8 mouse cellular contexts compared by ENCODE assay signal in the genomic region with DNA sequence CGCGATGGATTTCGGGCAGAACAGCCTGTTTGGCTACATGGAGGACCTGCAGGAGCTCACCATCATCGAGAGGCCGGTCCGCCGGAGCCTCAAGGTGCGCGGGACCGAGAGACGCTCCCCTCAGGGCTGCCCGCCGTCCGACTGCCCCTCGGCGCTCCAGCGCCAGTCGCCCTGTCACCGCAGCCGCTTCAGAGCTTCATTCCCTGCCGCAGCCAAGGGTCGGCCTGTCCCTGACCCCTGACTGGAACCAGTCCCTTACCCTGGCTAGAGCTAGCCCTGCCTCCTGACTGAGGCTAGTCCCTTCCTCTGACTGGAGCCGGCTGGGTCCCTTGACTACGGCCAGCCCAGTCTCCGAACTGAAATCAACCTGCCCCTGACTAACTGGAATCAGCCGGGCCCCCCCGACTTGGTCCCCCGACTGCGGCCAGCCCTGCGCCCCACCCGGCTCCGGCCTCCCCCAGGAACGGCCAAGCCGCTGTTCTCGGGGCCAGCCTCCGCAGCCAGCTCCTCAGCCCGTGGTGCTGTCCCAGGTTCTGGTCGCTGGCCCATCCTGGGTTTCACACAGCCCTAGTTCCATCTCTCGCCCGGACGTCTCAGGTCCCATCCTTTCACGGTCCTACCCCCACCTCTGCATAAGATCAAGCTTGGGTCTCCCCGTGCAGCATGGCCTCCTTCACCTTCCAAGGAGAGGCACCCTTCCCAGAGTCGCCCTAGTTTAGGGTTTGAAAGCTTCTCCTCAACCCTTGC. TPM values are rescaled to one million over a fixed set of nuclear protein-coding genes. Genes with fewer than 3 reads are reported as not detected.
A peak's percentile ranks its signal among the peaks of the same experiment; 100 is the strongest.
DNase-seq lines count a peak whose midpoint lies in the region; ATAC-seq lines count a peak whose summit lies in the region.

No protein-coding gene starts in this region.

- H3K4me2 ChIP-seq in intestine, embryonic 14.5 days (ENCODE audit: low read length): peak overlapping the region; percentile 98
- peak overlapping the region; percentile 99 for H3K4me2 ChIP-seq in lung, embryonic 15.5 days

- ATAC-seq in intestine, embryonic 14.5 days (replicated peaks; ENCODE audit: low FRiP score, low TSS enrichment, low read depth): peak; percentile 63
- peak; percentile 58 for ATAC-seq in lung, embryonic 15.5 days (ENCODE audit: borderline replicate concordance, extremely low read depth, low FRiP score, low TSS enrichment)

- under 1% methylated on average over 43 of the region's 44 CpGs for WGBS in intestine, embryonic 14.5 days
- WGBS in lung, embryonic 15.5 days: 2% methylated on average over 44 of the region's 44 CpGs

- no peak overlapping the region for H3K27ac ChIP-seq in intestine, embryonic 14.5 days (ENCODE audit: low read depth)
- H3K27ac ChIP-seq in lung, embryonic 15.5 days: no peak overlapping the region

- DNase-seq in thymus, adult 18-20 months: peak; percentile 9 to 41
- no peak for DNase-seq in thymus, postnatal 0 days (ENCODE audit: low spot score)
- peak; percentile 64 for DNase-seq in cerebellum, adult 8-10 months
- peak; percentile 12 for DNase-seq in gastrocnemius, postnatal 25 days
- no peak for DNase-seq in intestine, embryonic 14.5 days (ENCODE audit: low spot score)
- peak; percentile 8 for DNase-seq in splenic B cell, adult 2 months (ENCODE audit: low read depth, low spot score)
- no peak for DNase-seq in left cerebral cortex, postnatal 36 days (ENCODE audit: low spot score in 2 of 2)

- no peaks in the 10 kb centered on the region for H3K36me3 ChIP-seq in intestine, embryonic 14.5 days (ENCODE audit: control insufficient read depth, insufficient read depth, low read length)
- H3K36me3 ChIP-seq in lung, embryonic 15.5 days: no peaks in the 10 kb centered on the region
- H3K36me3 ChIP-seq in splenic B cell, adult 2 months (ENCODE audit: control insufficient read depth, insufficient read depth, low read length, poor library complexity, severe bottlenecking): no peaks in the 10 kb centered on the region

- peaks cover 12% of the 10 kb centered on the region for H3K27me3 ChIP-seq in intestine, embryonic 14.5 days (replicated peaks; ENCODE audit: control insufficient read depth, insufficient read depth, low read length)
- peaks cover 15% of the 10 kb centered on the region for H3K27me3 ChIP-seq in lung, embryonic 15.5 days
- no peaks in the 10 kb centered on the region; the same call in 1 of the 2 replicates for H3K27me3 ChIP-seq in splenic B cell, adult 2 months (ENCODE audit: control insufficient read depth, insufficient read depth, low read length, poor library complexity, severe bottlenecking)

- H3K4me3 ChIP-seq in intestine, embryonic 14.5 days (ENCODE audit: low read depth, low read length): peak overlapping the region; percentile 60
- peak overlapping the region; percentile 67 for H3K4me3 ChIP-seq in lung, embryonic 15.5 days

- H3K9me3 ChIP-seq in intestine, embryonic 14.5 days (ENCODE audit: control insufficient read depth, low read length): no peaks in the 10 kb centered on the region
- H3K9me3 ChIP-seq in lung, embryonic 15.5 days: no peaks in the 10 kb centered on the region

- intact Hi-C loops in left cerebral cortex, postnatal 36 days (cut with DNase I): loop anchor here (1.0 kb wide), 1 partner anchor 19 kb away; no protein-coding TSS in a partner anchor

- H3K4me1 ChIP-seq in intestine, embryonic 14.5 days (replicated peaks; ENCODE audit: control insufficient read depth, insufficient read depth, low read length): 0 out of 2 replicates have a peak, but pooled peaks cover 6% of the 10 kb centered on the region
- H3K4me1 ChIP-seq in lung, embryonic 15.5 days: 0 out of 2 replicates have a peak, but pooled peaks cover 10% of the 10 kb centered on the region

- peak overlapping the region; percentile 61 for H3K9ac ChIP-seq in intestine, embryonic 14.5 days (ENCODE audit: low read length)
- H3K9ac ChIP-seq in lung, embryonic 15.5 days: peak overlapping the region; percentile 59

RNA-seq across cellular contexts. Expression of gene Ppp4r4, which starts 0.7 kb away (rescaled TPM):
- polyA plus RNA-seq in thymus, postnatal 0 days (2015; fragmentation: Nextera tagmentation; extraction: Ambion mirVana): 0.40 and 0.44 TPM in 2 replicates
- under 1 TPM; 0.29 to 0.33 TPM for total RNA-seq in gastrocnemius, postnatal 25 days (2021)
- polyA plus RNA-seq in intestine, embryonic 14.5 days (2014; fragmentation: Nextera tagmentation; extraction: Ambion mirVana): 1.2 and 1.8 TPM in 2 replicates
- polyA plus RNA-seq in lung, embryonic 15.5 days (2015; fragmentation: Nextera tagmentation; extraction: Ambion mirVana): 1.3 and 2.2 TPM in 2 replicates
- 10 to 100 TPM; 23.4 to 25.1 TPM for total RNA-seq in left cerebral cortex, postnatal 36 days (2021)

Comparison
In these comparisons a context has a peak if more than half of its experiments do, and no peak if none do; other contexts are left out.
1. DNase-seq: peak in thymus, adult 18-20 months (2 of 2), cerebellum, adult 8-10 months (single experiment), gastrocnemius, postnatal 25 days (single experiment) and splenic B cell, adult 2 months (single experiment); none in thymus, postnatal 0 days (single experiment), intestine, embryonic 14.5 days (single experiment) and left cerebral cortex, postnatal 36 days (0 of 2).